In the genomic region with DNA sequence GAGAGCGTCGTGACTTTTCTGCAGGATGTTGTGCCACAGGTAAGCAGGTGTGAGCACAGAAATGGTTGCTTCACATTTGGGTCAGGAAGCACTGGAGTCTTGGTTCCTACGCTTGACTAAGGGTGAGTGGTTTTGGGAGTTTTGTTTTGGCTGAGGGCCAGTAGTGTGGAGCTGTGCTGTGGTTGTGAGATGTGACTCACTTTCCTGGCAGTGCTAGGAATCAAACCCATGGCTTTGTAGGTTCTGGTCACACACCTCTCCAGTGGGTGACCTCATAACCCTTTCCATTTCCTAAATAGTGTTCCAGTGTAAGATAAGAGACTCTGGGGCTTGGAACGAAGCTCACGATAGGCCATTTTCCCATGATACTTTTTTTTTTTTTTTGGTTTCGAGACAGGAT, we compare ENCODE assay signal across 23 mouse cellular contexts.
"Had no signal": no experiment of that assay in that cellular context is flagged by ENCODE, and none has a peak within 500 bp of the region (broad histone marks: within the 10 kb centered on the region; RNA-seq: fewer than 3 reads in every experiment).

No protein-coding gene starts in this region.

- H3K4me3 ChIP-seq: gastrocnemius, adult 2 months; heart, embryonic 10.5 days; heart, embryonic 12.5 days; hindbrain, embryonic 10.5 days; hindbrain, embryonic 12.5 days; intestine, embryonic 15.5 days; layer of hippocampus, adult 2 months; limb, embryonic 13.5 days; limb, embryonic 15.5 days; liver, embryonic 12.5 days had no signal

- H3K27ac ChIP-seq: gastrocnemius, adult 2 months; heart, embryonic 10.5 days; hindbrain, embryonic 10.5 days; hindbrain, embryonic 12.5 days; hindbrain, embryonic 14.5 days; intestine, embryonic 15.5 days; layer of hippocampus, adult 2 months; limb, embryonic 13.5 days; limb, embryonic 15.5 days; liver, embryonic 12.5 days; liver, embryonic 14.5 days had no signal

- DNase-seq: gastrocnemius, adult 2 months; gastrocnemius, postnatal 10 days; gastrocnemius, postnatal 25 days; heart, adult 18-20 months; heart, postnatal 10 days; heart, postnatal 4 days; kidney, adult 18-20 months; kidney, adult 8-10 months; kidney, postnatal 10 days; kidney, postnatal 25 days; kidney, postnatal 4 days; left cerebral cortex, postnatal 4 days had no signal
